Mouse (Mus musculus) Muller cell, postnatal 12 days (primary cell): ENCODE data around the gene Ppp1r15b.

Experiments used
- DNase-seq: peaks from one replicate; pipeline ENCODE4 v3.0.0-alpha.2; 2015; ENCODE audit errors: inconsistent ontology term

Ppp1r15b gene

DNA sequence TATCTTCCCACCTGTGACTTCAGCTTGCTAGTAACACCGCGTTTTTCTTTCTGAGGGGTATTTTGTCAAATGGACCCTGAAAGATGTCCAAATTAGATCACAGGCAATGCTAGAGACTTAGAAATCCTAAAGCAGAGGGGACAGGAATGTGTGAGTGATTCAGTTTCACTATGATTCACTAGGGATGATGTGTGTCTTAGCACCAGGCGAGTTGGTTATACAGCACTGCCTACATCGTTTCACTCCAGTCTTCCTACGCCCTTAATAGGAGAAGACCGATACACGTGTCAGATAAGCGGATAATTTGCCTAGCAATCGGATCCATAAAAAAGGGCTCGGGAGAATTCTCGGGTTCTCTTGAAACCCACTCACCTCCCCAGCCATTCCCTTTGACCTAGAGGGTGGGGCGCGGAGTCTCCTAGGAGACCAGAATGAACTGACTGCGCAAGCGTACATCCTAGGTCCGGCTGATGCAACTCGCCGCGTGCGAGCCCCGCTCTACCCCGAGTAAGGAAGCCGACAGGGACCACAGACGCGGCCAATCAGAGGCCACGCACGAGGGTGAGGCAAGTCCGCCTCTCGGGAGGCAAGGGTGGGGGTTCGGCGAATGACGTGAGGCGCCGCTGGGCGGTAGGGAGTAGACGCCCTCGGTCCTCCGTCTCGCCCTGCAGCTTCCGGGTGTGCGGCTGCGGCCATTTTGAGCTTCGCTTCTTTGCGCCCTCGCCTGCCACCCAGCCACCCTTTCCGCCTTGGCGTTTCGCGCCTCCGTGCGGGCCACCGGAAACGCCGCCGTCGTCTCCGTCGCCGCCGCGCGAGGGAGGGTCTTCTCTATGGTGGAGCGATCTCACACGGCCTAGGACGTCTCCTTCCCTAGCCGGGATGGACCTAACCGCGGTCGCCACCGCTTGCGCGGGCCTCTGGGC is at the start of gene Ppp1r15b:
Gene Ppp1r15b (plus strand): TSS at position 506 of the 923 bp plus-strand sequence.
- DNase-seq = peak; percentile 99

DNA sequence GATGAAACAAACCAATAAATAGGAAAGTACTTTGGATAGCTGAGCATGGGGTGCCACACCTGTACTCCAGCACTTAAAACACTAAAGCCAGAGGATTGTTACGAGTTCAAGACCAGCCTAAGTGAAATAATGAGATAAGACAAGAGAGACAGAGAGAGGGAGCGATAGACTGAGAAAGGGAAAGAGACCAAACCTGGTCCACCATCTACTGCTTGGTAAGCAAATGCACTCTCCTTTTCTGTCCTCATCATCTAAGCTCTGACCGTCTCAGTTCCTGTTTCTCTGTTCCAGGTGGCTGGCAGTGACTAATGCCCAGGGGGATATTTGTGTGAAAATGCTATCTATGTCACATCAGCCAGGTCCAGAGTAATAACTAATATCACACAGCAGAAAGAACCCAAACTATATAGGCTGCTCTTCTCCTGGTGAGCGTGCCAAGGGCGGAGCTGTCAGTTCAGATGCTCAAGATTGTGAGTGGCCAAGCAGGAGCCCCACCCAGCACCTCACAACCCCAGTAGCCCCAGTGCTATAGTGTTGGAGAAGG is 47.9 kb upstream of the Ppp1r15b start:
- DNase-seq = no peak

- DNase-seq = no peak
Observed at GRCm38 (mm10) chr1:133083942-133084625, 46.9 kb upstream of the Ppp1r15b start.

- no peak for DNase-seq
Observed at GRCm38 (mm10) chr1:133084708-133085416, 46.1 kb upstream of the Ppp1r15b start.

DNA sequence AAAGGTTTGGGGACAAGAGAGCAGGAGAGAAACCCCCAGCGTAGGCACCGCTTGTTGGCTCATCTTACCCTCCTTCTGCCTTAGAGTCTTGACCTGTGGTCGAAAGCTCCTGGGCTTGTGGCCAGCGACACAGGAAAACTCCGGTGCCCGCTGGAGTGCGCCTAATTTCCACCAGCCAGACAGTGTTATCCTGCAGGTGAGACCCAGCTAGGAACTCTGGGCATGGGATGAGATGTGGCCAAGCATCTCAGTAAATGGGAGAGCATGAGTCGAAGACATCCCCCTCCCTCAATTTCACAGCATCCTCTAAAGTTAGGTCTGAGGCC is 45.6 kb upstream of the Ppp1r15b start:
- DNase-seq = no peak

- DNase-seq = no peak
Observed at GRCm38 (mm10) chr1:133086804-133087203, 44.1 kb upstream of the Ppp1r15b start.

GRCm38 (mm10) chr1:133087206-133087905 is 43.6 kb upstream of the Ppp1r15b start:
- DNase-seq = peak; percentile 48

DNA sequence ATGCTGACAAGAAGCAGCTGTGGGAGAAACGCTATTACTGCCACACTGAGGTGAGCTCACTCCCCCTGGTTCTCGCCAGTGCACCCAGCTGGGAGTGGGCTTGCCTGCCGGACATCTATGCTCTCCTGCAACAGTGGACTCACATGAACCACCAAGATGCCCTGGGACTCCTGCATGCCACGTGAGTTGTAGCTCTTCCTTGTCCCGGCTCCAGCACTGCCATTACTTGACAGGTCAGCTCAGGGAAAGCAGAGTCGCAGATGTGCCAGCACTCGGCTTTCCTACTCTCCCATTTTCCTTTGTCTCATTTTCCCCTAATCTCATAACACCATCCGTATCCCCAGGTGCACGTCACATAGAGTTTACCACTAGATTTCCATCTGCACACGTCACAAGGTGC is 42.7 kb upstream of the Ppp1r15b start:
- no peak for DNase-seq

- DNase-seq = no peak
Observed at GRCm38 (mm10) chr1:133089415-133089814, 41.5 kb upstream of the Ppp1r15b start.

GRCm38 (mm10) chr1:133090641-133091040 is 40.3 kb upstream of the Ppp1r15b start:
- DNase-seq = no peak

DNA sequence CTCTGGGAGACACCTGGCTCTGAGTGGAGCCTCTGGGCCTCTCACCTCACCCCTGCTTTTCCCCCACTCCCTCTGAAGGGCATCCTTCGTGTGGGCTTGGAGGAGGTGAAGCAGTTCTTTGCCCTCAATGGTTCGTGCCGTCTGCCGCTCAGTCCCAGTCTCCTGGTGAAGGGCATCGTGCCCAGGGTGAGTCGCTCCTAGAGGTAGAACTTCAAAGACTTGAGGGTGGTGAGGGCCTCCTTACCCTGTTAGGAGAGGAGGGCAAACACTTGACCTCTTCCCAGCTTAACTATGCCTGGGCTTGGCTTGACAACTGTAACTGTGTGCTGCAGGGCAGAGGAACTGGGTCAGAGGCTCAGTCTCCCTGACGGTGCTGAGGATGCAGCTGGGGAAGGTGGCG is 39.5 kb upstream of the Ppp1r15b start:
- no peak for DNase-seq

DNA sequence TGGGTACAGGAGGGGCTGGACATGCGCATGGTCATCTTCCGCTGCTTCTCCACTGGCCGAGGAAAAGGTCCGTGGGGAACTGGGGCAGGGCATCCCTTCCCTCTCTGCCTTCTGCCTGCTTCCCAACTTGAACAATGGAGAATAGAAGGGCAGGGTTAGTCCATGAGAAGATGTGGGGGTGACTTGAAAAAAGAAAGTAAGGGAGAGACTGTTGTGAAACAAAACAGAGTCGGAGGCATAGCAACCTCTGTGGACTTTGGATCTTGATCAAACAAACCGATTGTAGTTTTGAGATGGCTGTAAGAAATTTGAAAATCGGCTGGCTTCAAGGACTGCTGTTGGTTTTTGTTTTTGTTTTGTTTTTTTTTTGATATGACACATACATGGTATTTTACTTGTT is 37.2 kb upstream of the Ppp1r15b start:
- no peak for DNase-seq

DNA sequence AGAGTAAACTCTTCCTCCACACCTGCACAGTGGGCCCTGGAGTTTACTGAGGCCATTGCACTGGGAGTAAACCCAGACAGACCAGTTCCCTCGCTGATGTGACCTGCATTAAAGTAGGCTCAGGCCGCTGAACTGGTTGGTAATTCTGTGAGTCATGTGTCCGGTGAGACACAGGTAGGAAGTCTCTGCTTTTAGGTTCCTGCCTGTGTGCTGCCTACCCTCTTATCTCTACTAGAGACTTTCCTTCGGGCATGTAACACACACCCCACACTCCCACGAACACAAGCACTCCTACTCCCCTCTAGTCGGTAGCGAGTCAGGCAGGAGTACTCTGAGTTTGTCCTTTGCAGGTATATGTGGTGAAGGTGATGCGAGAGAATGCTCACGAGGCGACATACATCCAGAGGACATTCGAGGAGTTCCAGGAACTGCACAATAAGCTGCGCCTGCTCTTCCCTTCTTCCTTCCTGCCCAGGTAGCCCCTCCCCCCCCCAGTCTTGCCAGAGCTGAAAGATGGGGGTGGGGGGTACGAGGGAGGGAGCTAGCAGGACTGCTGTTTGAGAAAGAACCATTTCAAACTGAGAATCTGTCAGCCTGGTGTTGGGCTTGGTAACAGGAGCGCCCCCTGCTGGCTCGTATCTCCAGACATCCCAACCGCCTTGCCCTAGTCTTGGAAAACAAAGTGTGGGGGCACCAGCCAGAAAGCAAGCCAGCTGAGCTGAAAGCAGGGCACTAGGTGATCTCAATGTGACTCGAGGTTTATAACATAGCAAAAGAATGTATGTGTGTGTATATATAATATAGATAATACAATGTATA is 29.8 kb upstream of the Ppp1r15b start:
- DNase-seq = peak; percentile 39

DNA sequence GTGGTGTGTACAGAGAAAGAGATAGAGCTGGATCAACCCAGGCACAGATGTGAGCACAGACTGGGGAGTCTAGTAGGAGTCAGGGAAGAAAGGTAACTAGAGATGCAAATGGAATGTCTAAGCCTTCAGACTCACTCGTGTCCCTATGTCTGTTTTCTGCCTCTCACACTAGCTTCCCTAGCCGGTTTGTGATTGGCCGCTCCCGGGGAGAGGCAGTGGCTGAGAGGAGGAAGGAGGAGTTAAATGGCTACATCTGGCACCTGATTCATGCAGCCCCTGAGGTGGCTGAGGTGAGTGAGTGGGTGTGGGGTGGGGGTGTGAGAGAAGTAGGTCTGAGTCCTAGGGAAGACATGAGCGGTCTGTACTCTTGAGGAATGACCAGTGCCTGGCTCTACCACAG is 28.8 kb upstream of the Ppp1r15b start:
- no peak for DNase-seq

- DNase-seq = no peak
Observed at GRCm38 (mm10) chr1:133103315-133103714, 27.6 kb upstream of the Ppp1r15b start.

- DNase-seq = no peak
Observed at GRCm38 (mm10) chr1:133103871-133104270, 27.1 kb upstream of the Ppp1r15b start.

GRCm38 (mm10) chr1:133116108-133116507 is 14.8 kb upstream of the Ppp1r15b start:
- no peak for DNase-seq

GRCm38 (mm10) chr1:133118127-133118526 is 12.8 kb upstream of the Ppp1r15b start:
- peak; percentile 4 for DNase-seq

DNA sequence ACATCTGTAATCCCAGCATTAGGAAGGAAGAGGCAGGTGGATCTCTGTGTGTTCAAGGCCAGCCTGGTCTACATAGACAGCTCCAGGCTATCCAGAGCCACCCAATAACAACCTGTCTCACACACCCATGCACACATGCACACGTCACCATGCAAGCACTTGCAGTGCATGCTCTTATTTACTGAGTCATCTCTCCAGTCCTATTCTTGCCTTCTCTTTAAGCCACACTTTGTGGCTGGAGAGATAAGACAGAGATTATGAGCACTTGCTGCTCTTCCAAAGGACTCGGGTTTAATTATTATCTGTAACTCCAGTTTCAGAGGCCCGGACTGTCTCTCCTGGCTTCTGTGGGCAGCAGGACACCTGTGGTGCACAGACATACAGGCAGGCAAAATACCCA is 12.1 kb upstream of the Ppp1r15b start:
- no peak for DNase-seq

- no peak for DNase-seq
Observed at GRCm38 (mm10) chr1:133119931-133120712, 10.8 kb upstream of the Ppp1r15b start.
